In the genomic region with DNA sequence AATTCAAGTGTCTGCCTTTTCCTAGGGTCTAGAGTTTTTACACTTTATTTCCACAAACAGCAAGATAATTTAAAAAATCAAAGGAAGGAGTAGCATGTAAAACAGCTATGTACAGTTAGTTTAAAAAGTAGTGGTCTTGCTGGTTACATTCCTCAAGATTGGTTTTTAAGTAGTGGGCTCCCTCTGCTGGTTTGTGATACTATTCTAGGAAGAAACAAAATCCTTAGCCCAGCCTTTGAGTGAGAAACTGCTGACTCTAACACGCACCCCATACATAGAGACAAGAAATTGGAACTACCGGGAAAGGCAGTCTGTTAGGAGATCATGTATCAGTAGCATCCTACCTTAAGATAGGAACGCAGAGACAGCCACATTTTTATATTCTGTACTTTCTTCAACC, we compare ENCODE assay signal across 9 mouse cellular contexts.
A peak's percentile ranks its signal among the peaks of the same experiment; 100 is the strongest.
DNase-seq lines count a peak whose midpoint lies in the region; ATAC-seq and TF ChIP-seq lines count a peak whose summit lies in the region.
"Had no signal": no experiment of that assay in that cellular context is flagged by ENCODE, and none has a peak within 500 bp of the region (broad histone marks: within the 10 kb centered on the region; RNA-seq: fewer than 3 reads in every experiment).

No protein-coding gene starts in this region.

- H3K27me3 ChIP-seq in limb, embryonic 14.5 days (ENCODE audit: control insufficient read depth, insufficient read depth, low read length): no peaks in the 10 kb centered on the region
- H3K27me3 ChIP-seq: lung, embryonic 15.5 days had no signal

- H3K36me3 ChIP-seq in limb, embryonic 14.5 days (ENCODE audit: control insufficient read depth, insufficient read depth, low read length): peaks cover 6% of the 10 kb centered on the region; the same call in 1 of the 2 replicates

- H3K4me2 ChIP-seq in limb, embryonic 14.5 days (replicated peaks; ENCODE audit: low read depth, low read length, severe bottlenecking): no peak overlapping the region
- H3K4me2 ChIP-seq: lung, embryonic 15.5 days had no signal

- no peak for TF ChIP-seq POLR2A in limb, embryonic 14.5 days (IDR thresholded peaks at IDR 0.05; ENCODE audit: borderline replicate concordance, extremely low read depth, insufficient read depth, insufficient read length)

- no peaks in the 10 kb centered on the region for H3K4me1 ChIP-seq in limb, embryonic 14.5 days (ENCODE audit: control insufficient read depth, insufficient read depth, low read length)
- H3K4me1 ChIP-seq: lung, embryonic 15.5 days had no signal

- no peak overlapping the region for H3K4me3 ChIP-seq in limb, embryonic 14.5 days (replicated peaks; ENCODE audit: low read length)
- H3K4me3 ChIP-seq: lung, embryonic 15.5 days had no signal

- ATAC-seq in limb, embryonic 14.5 days (ENCODE audit: low FRiP score, low read depth): no peak

- no peak overlapping the region for H3K27ac ChIP-seq in limb, embryonic 14.5 days (replicated peaks; ENCODE audit: low read depth, low read length)
- H3K27ac ChIP-seq: lung, embryonic 15.5 days had no signal

- no peak overlapping the region for H3K9ac ChIP-seq in limb, embryonic 14.5 days (ENCODE audit: low read depth, low read length, severe bottlenecking)
- H3K9ac ChIP-seq: lung, embryonic 15.5 days had no signal

- 60% methylated on average over 3 of the region's 3 CpGs for WGBS in limb, embryonic 14.5 days

- DNase-seq in cerebellum, adult 9-10 months: peak; percentile 25
- DNase-seq in cerebellum, adult 11 months: no peak
- peak; percentile 16 to 28 for DNase-seq in kidney, postnatal 36 days
- no peak for DNase-seq in kidney, adult 11 months
- DNase-seq in Muller cell, postnatal 12 days (ENCODE audit: inconsistent ontology term): peak; percentile 25
- DNase-seq in limb, embryonic 14.5 days (ENCODE audit: low spot score): peak; percentile 72
- DNase-seq in testis, postnatal 10 days (ENCODE audit: low spot score): no peak
- DNase-seq in cerebellum, adult 11-12 months: no peak

- no peaks in the 10 kb centered on the region for H3K9me3 ChIP-seq in limb, embryonic 14.5 days (ENCODE audit: control insufficient read depth, low read length)
- H3K9me3 ChIP-seq: lung, embryonic 15.5 days had no signal

Comparison
In these comparisons a context has a peak if more than half of its experiments do, and no peak if none do; other contexts are left out.
1. DNase-seq: peak in cerebellum, adult 9-10 months (single experiment), kidney, postnatal 36 days (2 of 2), Muller cell, postnatal 12 days (single experiment) and limb, embryonic 14.5 days (single experiment); none in cerebellum, adult 11 months (single experiment), kidney, adult 11 months (single experiment), testis, postnatal 10 days (single experiment) and cerebellum, adult 11-12 months (single experiment).